Mouse (Mus musculus) adrenal gland, postnatal 10 days (tissue): ENCODE results near the gene Comp. TPM values are rescaled to one million over a fixed set of nuclear protein-coding genes. Genes with fewer than 3 reads are reported as not detected.

Experiments
- DNase-seq: peaks from one replicate; pipeline ENCODE4 v3.0.0; 2021; ENCODE audit warnings: mixed read lengths
- total RNA-seq, 2 experiments: library from RNA; stranded (reverse); gene quantifications; 2 replicates each; pipeline ENCODE4 v1.2.3; 2021

Gene Comp
- total RNA-seq, 2 experiments from 2014 or later: 0.97 to 2.0 TPM

DNA sequence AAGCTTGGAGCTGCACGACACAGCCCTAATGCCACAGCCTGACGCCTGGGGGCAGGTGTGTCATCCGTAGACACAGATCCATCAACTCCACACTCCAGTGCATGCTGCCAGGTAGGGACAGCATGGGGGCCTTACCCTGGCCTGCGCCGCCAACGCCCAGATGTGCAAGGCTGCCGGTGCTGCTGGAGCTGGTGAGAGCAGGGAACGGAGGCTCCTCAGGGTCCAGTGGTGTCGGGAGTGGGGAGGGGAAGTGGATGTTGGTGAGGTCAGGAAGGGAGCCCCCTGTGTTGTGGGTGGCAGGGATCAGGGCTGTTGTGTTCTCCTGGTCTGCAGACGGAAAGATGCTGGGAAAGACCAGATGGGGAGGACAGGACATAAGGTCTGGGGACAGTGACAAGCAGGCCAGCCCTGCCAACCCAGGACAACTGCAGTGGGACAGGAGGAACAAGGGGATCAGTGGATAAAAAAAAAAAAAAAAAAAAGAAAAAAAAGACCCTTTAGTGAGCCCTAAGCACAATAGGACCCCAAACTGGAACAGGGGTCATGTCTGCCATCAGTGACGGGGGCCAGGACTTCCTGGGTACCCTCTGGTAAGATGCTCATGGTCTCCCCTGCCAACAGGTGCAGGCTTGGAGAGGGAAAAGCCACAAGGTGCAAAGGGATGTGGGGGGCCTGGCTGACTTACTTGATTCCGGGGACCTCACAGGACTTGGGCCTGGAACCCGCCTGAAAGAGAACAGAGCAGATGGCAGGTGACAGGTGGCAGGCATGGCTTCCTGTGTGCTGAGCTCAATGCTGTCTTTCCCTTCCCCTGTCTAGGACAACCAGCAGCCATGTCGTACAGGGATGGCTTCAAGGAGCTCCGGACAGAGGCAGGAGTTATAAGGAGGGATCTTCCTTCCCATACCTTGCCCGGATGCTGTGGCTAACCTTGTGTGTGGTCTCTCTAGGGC, 24.5 kb downstream of the Comp start:
- DNase-seq: no peak

- DNase-seq: no peak
These were observed 30.9 kb downstream of the Comp start for GRCm38 (mm10) chr8:70404212-70404611.

- no peak for DNase-seq
These were observed 31.8 kb downstream of the Comp start for GRCm38 (mm10) chr8:70405189-70405588.

- no peak for DNase-seq
These were observed 33.2 kb downstream of the Comp start for GRCm38 (mm10) chr8:70406427-70407069.

- DNase-seq: no peak
These were observed 34.9 kb downstream of the Comp start for GRCm38 (mm10) chr8:70408301-70408700.

DNA sequence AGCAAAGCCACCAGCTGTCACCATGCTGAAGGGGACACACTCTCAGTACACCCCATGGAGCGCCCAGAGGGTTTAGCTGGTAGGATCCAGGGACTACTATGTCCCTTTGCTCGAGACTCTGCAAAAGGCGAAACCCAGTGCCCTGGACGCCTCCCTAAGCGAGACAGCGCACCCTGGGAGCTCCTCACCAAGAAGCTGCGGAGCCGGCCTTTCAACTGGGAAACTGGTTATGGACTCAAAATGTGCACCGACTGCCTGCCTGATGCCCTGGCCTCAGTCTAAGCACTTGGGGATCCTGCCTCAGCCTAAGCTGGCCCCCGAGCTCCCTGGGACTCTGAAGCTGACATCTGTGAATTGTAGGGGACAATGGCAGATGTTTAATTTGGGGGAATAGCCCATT, 35.7 kb downstream of the Comp start:
- DNase-seq: no peak

- no peak for DNase-seq
These were observed 36.1 kb downstream of the Comp start for GRCm38 (mm10) chr8:70409455-70409871.

DNA sequence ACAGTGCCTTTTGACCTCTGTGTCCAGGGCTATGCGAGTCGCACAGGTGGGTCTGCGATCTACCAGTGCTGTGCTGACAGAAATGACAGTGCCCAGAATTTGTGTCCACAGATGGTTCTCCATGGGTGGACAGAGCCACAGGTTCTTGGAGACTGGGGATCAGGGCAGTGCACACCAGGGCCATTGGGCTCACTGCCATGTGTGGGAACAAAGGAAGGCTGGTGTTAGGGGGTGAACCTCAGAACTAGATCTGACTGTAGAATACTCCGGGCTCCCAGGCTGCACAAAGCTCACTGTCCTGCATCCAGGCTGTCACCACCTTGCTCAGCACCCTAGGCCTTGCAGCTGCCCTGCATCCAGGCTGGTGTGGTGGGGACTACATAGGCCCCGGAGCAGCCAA, 36.9 kb downstream of the Comp start:
- DNase-seq: no peak

- DNase-seq: no peak
These were observed 41.1 kb downstream of the Comp start for GRCm38 (mm10) chr8:70414310-70414946.

- DNase-seq: peak; percentile 74
These were observed 42.4 kb downstream of the Comp start for GRCm38 (mm10) chr8:70415540-70416451.

GRCm38 (mm10) chr8:70416941-70417340, 43.6 kb downstream of the Comp start:
- no peak for DNase-seq

DNA sequence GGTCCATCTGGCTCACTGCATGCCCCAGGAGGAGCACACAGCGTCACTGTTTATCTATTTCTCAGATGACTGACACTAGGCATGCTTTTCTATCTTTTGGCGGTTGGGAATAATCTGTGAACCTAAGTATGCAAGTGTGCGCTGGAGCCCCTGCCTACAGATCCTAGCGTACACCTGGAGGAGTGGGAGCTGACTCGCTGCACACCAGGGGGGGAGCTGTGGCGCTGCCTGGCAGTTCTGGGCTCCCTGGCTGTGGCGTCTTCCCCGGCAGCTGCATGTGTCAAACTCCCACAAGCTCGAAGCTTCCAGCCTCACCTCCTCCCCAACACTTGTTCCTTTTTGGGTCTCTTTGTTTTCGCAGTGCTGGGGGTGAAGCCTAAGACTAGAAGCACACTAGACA, 44.6 kb downstream of the Comp start:
- DNase-seq: no peak

- no peak for DNase-seq
These were observed 45.6 kb downstream of the Comp start for GRCm38 (mm10) chr8:70418954-70419353.

GRCm38 (mm10) chr8:70419879-70420643, 46.7 kb downstream of the Comp start:
- no peak for DNase-seq

DNA sequence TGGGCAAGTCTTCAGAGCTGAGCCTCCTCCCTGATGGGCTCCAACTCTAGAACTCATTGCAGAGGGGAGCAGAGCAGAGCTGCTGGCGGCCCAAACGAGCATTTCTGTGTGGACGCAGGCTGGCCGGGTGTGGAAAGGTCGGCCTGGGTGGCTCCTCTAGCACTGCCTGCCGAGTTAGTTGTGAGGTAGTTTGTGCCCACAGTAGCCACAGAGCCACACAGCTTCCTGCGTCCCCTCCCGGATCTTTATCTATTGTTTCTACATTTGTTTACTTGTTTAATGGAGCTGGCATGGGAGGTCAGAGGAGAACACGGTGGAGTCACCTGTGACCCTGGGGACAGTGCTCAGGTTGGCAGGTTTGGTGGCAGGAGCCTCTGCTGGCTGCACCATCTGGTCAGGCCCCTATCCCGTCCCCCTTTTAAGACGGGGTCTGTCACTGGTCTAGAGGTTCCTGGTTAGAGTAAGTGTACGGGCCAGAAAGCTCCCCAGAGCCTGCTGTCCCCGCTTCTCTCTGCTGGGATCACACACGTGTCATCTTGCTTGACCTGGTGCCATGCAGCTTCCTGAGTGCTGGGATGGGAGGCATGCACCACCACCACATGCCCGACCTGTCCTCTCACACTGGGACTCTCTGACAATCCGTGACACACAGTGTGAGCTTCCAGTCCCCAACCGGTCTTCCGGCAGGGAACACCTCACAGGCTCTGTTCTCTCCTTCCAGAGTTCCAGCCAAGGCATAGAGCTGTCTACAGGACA, 48.2 kb downstream of the Comp start:
- DNase-seq: no peak

- no peak for DNase-seq
These were observed 49.4 kb downstream of the Comp start for GRCm38 (mm10) chr8:70422722-70423121.

GRCm38 (mm10) chr8:70426300-70426907, 53.0 kb downstream of the Comp start:
- DNase-seq: no peak

- DNase-seq: no peak
These were observed 57.9 kb downstream of the Comp start for GRCm38 (mm10) chr8:70431213-70431612.
